Mouse (Mus musculus) neural tube, embryonic 13.5 days (tissue): ENCODE results near the gene Nrn1. TPM values are rescaled to one million over a fixed set of nuclear protein-coding genes. Genes with fewer than 3 reads are reported as not detected.

Experiments
- ATAC-seq: fragments of 200-750 bp; cut with Nextera tagmentation; 2 replicates; pipeline ENCODE4 v1.8.0; 2017; ENCODE audit warnings: low read depth, mild to moderate bottlenecking, moderate TSS enrichment, moderate library complexity
- H3K27ac ChIP-seq: fragments of 300-500 bp; sonication (generic); replicated peaks from 2 replicates; pipeline ENCODE4 v1.5.1; 2015; ENCODE audit warnings: moderate library complexity, mild to moderate bottlenecking, inconsistent platforms
- H3K27me3 ChIP-seq: fragments of 300-500 bp; sonication (generic); 2 replicates; pipeline ENCODE4 v1.6.1; 2015; ENCODE audit warnings: mild to moderate bottlenecking, inconsistent platforms
- H3K36me3 ChIP-seq: fragments of 300-500 bp; sonication (generic); 2 replicates; pipeline ENCODE4 v1.6.1; 2015; ENCODE audit warnings: mild to moderate bottlenecking, inconsistent platforms
- H3K4me1 ChIP-seq: fragments of 300-500 bp; sonication (generic); replicated peaks from 2 replicates; pipeline ENCODE4 v1.6.1; 2015; ENCODE audit warnings: inconsistent platforms
- H3K4me2 ChIP-seq: fragments of 300-500 bp; sonication (generic); 2 replicates; pipeline ENCODE4 v1.6.1; 2015; ENCODE audit warnings: inconsistent platforms, mild to moderate bottlenecking, moderate library complexity
- H3K4me3 ChIP-seq: fragments of 300-500 bp; sonication (generic); 2 replicates; pipeline ENCODE4 v1.5.1; 2015; ENCODE audit warnings: mild to moderate bottlenecking, inconsistent platforms
- H3K9ac ChIP-seq: fragments of 300-500 bp; sonication (generic); 2 replicates; pipeline ENCODE4 v1.6.1; 2015; ENCODE audit warnings: moderate library complexity, mild to moderate bottlenecking, inconsistent platforms
- H3K9me3 ChIP-seq: fragments of 300-500 bp; sonication (generic); 2 replicates; pipeline ENCODE4 v1.6.1; 2016; ENCODE audit warnings: inconsistent platforms
- WGBS: fragments of 180-500 bp; shearing (Covaris S2); methylation state at CpG from one replicate; pipeline ENCODE4 v1.1.7; 2015; 5-methylcytosine and 5-hydroxymethylcytosine counted together
- polyA plus RNA-seq: library from polyadenylated mRNA; unstranded; fragments of >200 nt; fragmentation: Nextera tagmentation; extraction: Ambion mirVana; gene quantifications from 2 replicates; pipeline ENCODE4 v1.2.1, GENCODE M21; 2015

Gene Nrn1
- polyA plus RNA-seq, 1 experiment from 2014 or later, result 74.3 TPM

DNA sequence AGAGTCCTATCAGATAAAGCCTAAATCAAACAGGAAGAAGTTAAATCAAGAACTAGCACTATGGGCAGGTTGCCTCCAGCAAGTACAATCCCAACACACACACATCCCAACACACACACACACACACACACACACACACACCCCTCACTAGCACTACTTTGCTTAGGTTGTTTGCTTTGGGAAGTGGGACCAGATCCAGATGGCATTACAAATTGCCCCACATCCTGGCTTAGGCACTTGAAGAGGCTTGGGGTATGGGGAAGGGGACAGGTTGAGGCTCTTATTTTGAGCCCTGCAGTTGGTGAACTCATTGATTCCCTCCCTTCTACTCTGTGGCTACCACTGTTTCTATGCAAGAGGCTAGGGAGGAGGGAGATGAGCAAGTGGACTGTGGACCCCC, 12.6 kb downstream of the Nrn1 start:
- no peak overlapping the region for H3K4me2 ChIP-seq
- no peak overlapping the region for H3K9ac ChIP-seq
- no peaks in the 10 kb centered on the region for H3K36me3 ChIP-seq
- no peak for ATAC-seq
- peaks cover 38% of the 10 kb centered on the region for H3K4me1 ChIP-seq
- H3K9me3 ChIP-seq, result no peaks in the 10 kb centered on the region
- no peak overlapping the region for H3K27ac ChIP-seq
- no peak overlapping the region for H3K4me3 ChIP-seq
- peaks cover 69% of the 10 kb centered on the region for H3K27me3 ChIP-seq

DNA sequence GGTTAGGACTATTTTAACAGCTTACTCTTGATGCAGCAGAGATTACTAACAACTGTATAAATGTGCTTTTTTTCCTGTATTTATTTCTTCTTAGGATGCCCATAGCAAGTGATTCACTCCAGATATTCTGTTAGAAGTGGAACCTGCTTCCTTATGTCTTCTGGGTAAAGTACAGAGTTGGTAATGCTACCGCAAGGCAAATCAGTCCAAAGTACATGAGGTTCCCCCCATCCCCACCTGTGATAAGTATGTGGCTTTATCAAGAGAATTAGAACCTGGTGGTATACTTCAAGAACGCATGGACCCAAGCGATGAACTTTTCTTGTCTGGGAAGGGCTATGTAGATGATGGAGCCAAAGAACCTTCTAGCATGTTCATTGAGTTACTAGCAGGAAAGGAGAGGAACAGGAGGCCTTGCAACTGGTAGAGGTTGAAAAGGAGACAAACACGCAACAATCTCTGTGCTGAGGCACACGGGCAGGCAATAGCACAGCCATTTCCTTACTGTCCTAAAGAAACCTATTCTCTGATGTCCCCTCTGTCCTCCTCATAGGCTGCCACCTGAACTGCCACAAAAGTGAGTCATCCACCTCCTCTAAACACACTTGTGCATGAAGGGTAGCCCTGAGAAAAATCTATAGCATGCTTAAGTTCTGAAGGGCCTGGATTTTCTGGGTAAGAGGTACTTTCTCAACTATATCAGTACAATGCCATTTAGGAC, 14.5 kb downstream of the Nrn1 start:
- ATAC-seq, result no peak
- H3K4me2 ChIP-seq, result no peak overlapping the region
- no peaks in the 10 kb centered on the region for H3K9me3 ChIP-seq
- no peak overlapping the region for H3K27ac ChIP-seq
- no peak overlapping the region for H3K4me3 ChIP-seq
- no peaks in the 10 kb centered on the region for H3K36me3 ChIP-seq
- 92% methylated on average over 5 of the region's 5 CpGs for WGBS
- H3K27me3 ChIP-seq, result peaks cover 56% of the 10 kb centered on the region
- H3K4me1 ChIP-seq, result peaks cover 23% of the 10 kb centered on the region
- H3K9ac ChIP-seq, result no peak overlapping the region

DNA sequence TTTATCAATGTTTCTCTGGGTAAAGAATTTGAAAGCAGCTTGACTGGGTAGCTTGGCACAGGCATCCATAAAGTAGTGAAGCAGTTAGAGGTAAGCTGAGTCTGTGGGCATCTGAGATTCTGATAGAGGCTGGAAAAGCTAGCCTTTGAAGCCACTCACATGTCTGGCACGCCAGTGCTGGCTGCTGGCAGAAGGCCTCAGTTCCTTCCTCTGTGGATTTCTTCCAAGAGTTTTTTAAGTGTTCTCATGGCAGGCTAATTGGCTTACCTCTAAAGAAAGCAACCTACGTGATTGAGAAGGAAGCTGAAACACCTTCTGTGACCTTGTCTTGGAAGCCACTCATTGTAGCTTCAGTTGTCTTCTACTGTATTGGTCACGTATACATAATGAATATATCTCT, 17.6 kb downstream of the Nrn1 start:
- Histone ChIP-seq H3K9ac (no peak overlapping the region), H3K4me3 (no peak overlapping the region), H3K9me3 (no peaks in the 10 kb centered on the region), H3K4me1 (no peaks in the 10 kb centered on the region), H3K4me2 (no peak overlapping the region), H3K27ac (no peak overlapping the region), H3K27me3 (peaks cover 26% of the 10 kb centered on the region), H3K36me3 (no peaks in the 10 kb centered on the region)
- 76% methylated on average over 3 of the region's 3 CpGs for WGBS
- ATAC-seq, result no peak

DNA sequence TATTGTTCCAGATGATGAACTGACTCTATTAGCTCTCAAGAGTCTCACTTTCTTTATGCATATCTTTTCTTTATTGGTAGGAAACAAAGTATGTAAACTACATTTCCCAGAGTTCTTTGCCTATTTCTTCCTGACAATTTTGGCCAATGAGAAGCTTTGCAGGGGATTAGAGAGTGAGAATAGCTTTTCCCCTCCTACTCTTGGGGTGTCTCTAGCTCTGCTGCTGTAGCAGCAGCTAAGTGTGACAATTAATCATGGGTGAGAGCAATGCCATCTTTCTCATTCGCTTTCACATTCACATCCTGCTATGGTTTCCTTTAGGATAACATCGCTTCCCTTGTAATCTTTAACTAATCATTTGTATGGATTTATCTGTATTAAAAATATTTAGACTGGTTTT, 18.2 kb downstream of the Nrn1 start:
- Histone ChIP-seq H3K9ac (no peak overlapping the region), H3K9me3 (no peaks in the 10 kb centered on the region), H3K4me1 (no peaks in the 10 kb centered on the region), H3K36me3 (no peaks in the 10 kb centered on the region), H3K27ac (no peak overlapping the region), H3K4me3 (no peak overlapping the region), H3K4me2 (no peak overlapping the region), H3K27me3 (peaks cover 19% of the 10 kb centered on the region)
- ATAC-seq, result peak; percentile 79; the same call in 1 of the 2 replicates
- 64% methylated on average over 2 of the region's 2 CpGs for WGBS

DNA sequence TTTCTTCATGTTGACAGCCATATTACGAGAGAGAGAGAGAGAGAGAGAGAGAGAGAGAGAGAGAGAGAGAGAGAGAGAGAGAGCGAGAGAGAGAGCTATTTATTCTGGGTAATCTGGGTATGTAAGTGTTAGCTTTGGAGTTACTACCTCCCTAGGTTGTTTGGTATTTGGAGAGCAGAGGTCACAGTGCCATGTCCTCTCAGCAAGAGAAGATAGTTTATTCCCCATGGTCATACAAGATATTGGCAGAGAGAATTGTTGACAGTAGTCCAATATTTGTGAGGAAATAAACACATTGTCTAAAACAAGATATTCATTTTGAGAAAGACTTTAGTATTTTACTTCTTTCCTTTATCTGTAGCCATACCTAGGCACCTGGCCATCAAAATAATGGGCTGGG, 20.8 kb downstream of the Nrn1 start:
- 69% methylated on average over 2 of the region's 2 CpGs for WGBS
- Histone ChIP-seq H3K27me3 (no peaks in the 10 kb centered on the region), H3K4me3 (no peak overlapping the region), H3K9ac (no peak overlapping the region), H3K27ac (no peak overlapping the region), H3K4me1 (no peaks in the 10 kb centered on the region), H3K36me3 (no peaks in the 10 kb centered on the region), H3K9me3 (no peaks in the 10 kb centered on the region), H3K4me2 (no peak overlapping the region)
- ATAC-seq, result no peak

DNA sequence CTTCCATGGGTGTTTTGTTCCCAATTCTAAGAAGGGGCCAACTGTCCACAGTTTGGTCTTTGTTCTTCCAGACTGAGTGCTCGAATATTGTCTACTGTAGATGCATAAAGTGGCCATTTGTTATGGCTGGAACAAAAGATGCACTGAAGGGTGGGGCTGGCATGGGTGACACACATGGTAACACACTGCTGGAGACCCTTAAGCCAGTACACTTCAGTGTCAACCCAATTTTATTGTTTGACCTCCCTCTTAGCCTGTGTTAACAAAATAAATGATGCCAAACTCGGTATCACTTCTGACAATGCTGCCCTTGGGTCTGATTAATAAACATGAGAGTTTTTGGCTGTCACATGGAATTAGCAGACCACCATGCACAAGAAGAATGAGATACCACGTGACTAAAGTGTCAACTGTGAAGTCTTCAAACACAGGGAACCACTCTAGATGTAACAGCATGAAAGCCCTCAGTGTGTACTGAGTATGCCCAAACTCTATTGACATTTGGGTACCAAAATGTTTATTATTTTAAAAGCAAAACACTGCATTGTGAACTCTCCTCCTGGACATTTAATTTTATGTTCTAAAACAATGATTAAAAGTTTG, 27.7 kb downstream of the Nrn1 start:
- no peak for ATAC-seq

DNA sequence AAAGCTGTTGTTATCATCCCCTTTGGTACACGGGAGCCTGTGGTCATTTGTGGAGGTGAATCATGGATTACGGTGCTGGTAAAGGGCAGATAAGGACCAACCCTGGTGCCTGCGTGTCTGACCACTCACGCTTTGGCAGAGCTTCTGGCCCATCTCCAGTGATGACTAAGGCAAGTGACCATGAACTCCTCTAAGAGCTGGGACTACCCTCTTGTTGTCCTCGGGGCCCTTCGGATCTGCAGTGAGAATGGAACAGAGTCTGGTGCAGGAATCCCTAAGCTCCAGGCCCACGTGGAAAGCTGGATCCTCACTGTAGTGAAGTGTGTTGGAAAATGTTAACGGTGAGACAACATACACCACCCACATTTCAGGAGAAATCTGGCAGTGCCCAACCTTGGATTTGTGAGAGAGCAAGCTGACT, 38.6 kb downstream of the Nrn1 start:
- Histone ChIP-seq H3K9ac (no peak overlapping the region), H3K27ac (no peak overlapping the region), H3K4me3 (no peak overlapping the region), H3K9me3 (no peaks in the 10 kb centered on the region), H3K4me2 (no peak overlapping the region), H3K4me1 (no peaks in the 10 kb centered on the region), H3K36me3 (no peaks in the 10 kb centered on the region), H3K27me3 (no peaks in the 10 kb centered on the region)
- ATAC-seq, result no peak
- 86% methylated on average over 8 of the region's 8 CpGs for WGBS

More for the DNA sequence above, 27.7 kb downstream of the Nrn1 start:
- no peak overlapping the region for H3K4me3 ChIP-seq
- no peaks in the 10 kb centered on the region for H3K27me3 ChIP-seq
- H3K36me3 ChIP-seq, result no peaks in the 10 kb centered on the region
- no peak overlapping the region for H3K27ac ChIP-seq
- WGBS, result 30% methylated on average over 3 of the region's 3 CpGs
- no peaks in the 10 kb centered on the region for H3K9me3 ChIP-seq
- no peak overlapping the region for H3K9ac ChIP-seq
- no peak overlapping the region for H3K4me2 ChIP-seq
- no peaks in the 10 kb centered on the region; the same call in 1 of the 2 replicates for H3K4me1 ChIP-seq

DNA sequence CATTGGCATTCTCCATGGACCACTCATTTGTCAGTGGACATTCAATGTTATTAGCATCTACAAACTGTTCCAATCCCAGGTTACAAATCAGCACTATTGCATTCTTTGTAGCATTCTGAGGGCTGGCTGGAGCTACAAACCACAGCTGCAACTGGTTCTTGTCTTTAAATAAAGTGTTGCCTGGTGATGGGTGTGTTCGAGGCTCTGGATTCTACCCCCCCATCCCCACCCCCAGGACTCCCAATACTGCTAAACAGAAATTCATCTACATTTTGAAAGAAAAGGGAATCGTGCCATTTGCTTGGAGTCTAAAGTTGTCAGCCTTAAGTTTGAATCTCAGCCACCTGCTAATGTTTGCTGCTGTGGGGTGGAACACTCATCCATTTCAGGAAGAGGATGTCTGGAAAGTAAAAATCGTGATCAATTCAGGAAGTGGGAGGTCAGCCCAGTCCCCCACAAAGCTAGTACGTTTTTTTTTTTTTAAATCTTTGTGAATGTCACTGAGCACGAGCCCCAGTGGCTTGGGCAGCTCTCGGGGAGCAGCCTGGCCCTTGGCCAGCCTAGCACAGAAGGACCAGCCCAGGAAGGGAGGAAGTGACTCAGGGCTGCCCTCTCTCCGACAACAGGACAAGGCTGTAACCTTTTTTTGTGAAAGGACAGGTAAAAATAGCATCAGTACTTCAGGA, 39.3 kb downstream of the Nrn1 start:
- ATAC-seq, result no peak
- H3K9me3 ChIP-seq, result no peaks in the 10 kb centered on the region
- no peaks in the 10 kb centered on the region for H3K4me1 ChIP-seq
- H3K27me3 ChIP-seq, result no peaks in the 10 kb centered on the region
- H3K36me3 ChIP-seq, result no peaks in the 10 kb centered on the region
- no peak overlapping the region for H3K4me3 ChIP-seq
- no peak overlapping the region for H3K4me2 ChIP-seq
- H3K9ac ChIP-seq, result no peak overlapping the region
- 69% methylated on average over 7 of the region's 7 CpGs for WGBS
- H3K27ac ChIP-seq, result no peak overlapping the region

DNA sequence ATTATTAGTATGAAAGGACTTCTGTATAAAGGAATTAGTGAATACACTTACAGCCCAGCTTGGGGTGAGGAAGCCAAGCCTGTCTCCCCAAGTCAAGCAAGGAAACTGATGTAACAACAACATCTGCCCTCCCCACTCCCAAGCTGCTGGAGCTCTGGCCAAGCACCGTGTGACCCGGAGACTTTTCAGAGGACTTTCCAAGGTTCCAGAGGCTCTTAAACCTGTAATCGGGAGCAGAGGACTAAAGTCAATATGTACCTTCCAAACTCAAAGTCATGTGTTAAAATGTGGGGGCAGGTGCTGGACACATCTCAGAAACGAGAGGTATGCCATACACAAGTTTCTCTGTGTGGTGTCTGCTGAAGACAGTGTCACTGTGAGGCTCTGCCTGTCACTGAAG, 51.4 kb downstream of the Nrn1 start:
- no peaks in the 10 kb centered on the region for H3K36me3 ChIP-seq
- H3K9ac ChIP-seq, result no peak overlapping the region
- no peak for ATAC-seq
- WGBS, result 88% methylated on average over 4 of the region's 4 CpGs
- no peaks in the 10 kb centered on the region for H3K27me3 ChIP-seq
- H3K4me1 ChIP-seq, result no peaks in the 10 kb centered on the region
- H3K4me3 ChIP-seq, result no peak overlapping the region
- H3K9me3 ChIP-seq, result no peaks in the 10 kb centered on the region
- H3K27ac ChIP-seq, result no peak overlapping the region
- H3K4me2 ChIP-seq, result no peak overlapping the region

DNA sequence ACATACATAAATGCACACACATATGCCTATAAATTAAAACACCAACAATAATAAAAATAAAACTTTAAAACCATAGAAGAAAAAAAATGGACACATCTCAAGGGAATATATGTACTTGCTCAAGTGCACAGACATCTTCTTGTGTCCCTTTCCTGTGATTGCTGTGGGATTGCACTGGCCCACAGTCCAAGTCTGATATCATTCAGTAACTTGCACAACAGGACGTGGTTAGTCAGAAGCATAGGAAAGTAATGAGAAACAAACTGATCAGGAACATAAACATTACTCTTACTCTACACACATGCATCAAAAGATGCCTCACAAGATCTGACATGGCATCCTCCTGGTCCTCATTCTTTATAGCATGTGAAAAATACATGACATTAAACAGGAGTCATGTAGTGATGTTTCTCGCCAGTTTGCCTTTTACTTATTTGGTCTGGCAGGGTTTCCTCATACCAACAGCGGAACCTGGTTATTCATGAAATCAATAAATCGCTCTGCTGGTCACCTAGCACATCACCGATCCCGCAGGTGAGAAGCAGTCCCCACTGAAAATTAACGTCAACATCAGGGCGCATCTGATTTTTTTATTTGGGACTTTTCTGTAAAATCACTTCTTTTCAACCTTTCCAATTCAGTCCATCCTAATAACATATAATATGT, 54.1 kb downstream of the Nrn1 start:
- Histone ChIP-seq H3K4me3 (no peak overlapping the region), H3K27ac (no peak overlapping the region), H3K27me3 (no peaks in the 10 kb centered on the region), H3K36me3 (no peaks in the 10 kb centered on the region), H3K4me1 (no peaks in the 10 kb centered on the region), H3K9ac (no peak overlapping the region), H3K4me2 (no peak overlapping the region), H3K9me3 (no peaks in the 10 kb centered on the region)
- ATAC-seq, result no peak
- WGBS, result 91% methylated on average over 8 of the region's 8 CpGs

DNA sequence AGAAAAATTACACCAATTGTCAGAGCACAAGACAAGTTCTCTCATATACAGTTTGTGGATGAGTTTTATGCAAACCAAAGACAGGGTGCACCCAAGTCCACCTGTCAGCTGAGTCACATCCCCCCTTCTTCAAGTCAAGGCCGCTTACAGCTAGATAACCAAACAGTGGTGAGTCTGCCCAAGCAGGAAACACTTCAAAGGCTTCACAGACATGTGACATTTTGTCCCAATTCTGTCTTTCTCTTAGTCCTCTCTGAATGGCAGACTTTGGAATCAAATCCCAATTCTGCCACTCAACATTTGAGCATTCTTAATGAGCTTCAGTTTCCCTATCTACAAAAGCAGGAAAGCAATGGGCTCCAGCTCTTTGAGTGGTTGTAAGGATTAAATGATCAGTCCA, 55.6 kb downstream of the Nrn1 start:
- Histone ChIP-seq H3K9ac (no peak overlapping the region), H3K4me3 (no peak overlapping the region), H3K36me3 (no peaks in the 10 kb centered on the region), H3K4me2 (no peak overlapping the region), H3K9me3 (no peaks in the 10 kb centered on the region), H3K27me3 (no peaks in the 10 kb centered on the region), H3K4me1 (no peaks in the 10 kb centered on the region), H3K27ac (no peak overlapping the region)
- 79% methylated on average over 1 of the region's 1 CpGs for WGBS
- no peak for ATAC-seq
